Comparison of ENCODE assay signal across 8 mouse cellular contexts in genomic region chr13:49247232-49247739, GRCm38 (mm10). TPM values are rescaled to one million over a fixed set of nuclear protein-coding genes. Genes with fewer than 3 reads are reported as not detected.
DNase-seq lines count a peak whose midpoint lies in the region; ATAC-seq and TF ChIP-seq lines count a peak whose summit lies in the region.

No protein-coding gene starts in this region.

- ATAC-seq in embryonic facial prominence, embryonic 15.5 days (ENCODE audit: insufficient number of reproducible peaks, low FRiP score, low TSS enrichment, low read depth) = no peak
- ATAC-seq in kidney, postnatal 0 days (replicated peaks; ENCODE audit: low FRiP score, low read depth) = no peak
- no peak for ATAC-seq in neural tube, embryonic 12.5 days (ENCODE audit: low FRiP score, low read depth)

- no peak for TF ChIP-seq POLR2A in liver, adult 2 months (IDR thresholded peaks at IDR 0.05; ENCODE audit: extremely low read depth, insufficient read depth, low read length)

- no peak for DNase-seq in liver, adult 2 months (ENCODE audit: extremely low read depth, low read depth, low spot score)
- DNase-seq in liver = no peak
- no peak for DNase-seq in kidney, postnatal 0 days (ENCODE audit: low spot score)
- no peak for DNase-seq in layer of hippocampus, adult 9-11 months
- no peak for DNase-seq in spleen, postnatal 36 days (ENCODE audit: low spot score in 2 of 2)
- DNase-seq in layer of hippocampus, adult 18-20 months (ENCODE audit: low spot score in 2 of 2) = no peak

- no peaks in the 10 kb centered on the region for H3K79me2 ChIP-seq in liver, adult 2 months (ENCODE audit: control insufficient read depth, insufficient read depth, low read length)

- H3K27me3 ChIP-seq in liver, adult 2 months (ENCODE audit: control insufficient read depth, insufficient read depth, low read length) = no peaks in the 10 kb centered on the region
- H3K27me3 ChIP-seq in embryonic facial prominence, embryonic 15.5 days = peaks cover 27% of the 10 kb centered on the region
- no peaks in the 10 kb centered on the region for H3K27me3 ChIP-seq in kidney, postnatal 0 days (ENCODE audit: insufficient read depth, low read length)
- peaks cover 33% of the 10 kb centered on the region for H3K27me3 ChIP-seq in neural tube, embryonic 12.5 days (replicated peaks)

- no peak overlapping the region for H3K9ac ChIP-seq in liver, adult 2 months (ENCODE audit: low read depth, low read length)
- 0 out of 2 replicates have a peak overlapping the region, but pooled peaks have one; percentile 9 for H3K9ac ChIP-seq in embryonic facial prominence, embryonic 15.5 days
- peak overlapping the region; percentile 53; the same call in 1 of the 2 replicates for H3K9ac ChIP-seq in kidney, postnatal 0 days (ENCODE audit: low read depth, low read length)
- H3K9ac ChIP-seq in neural tube, embryonic 12.5 days = 0 out of 2 replicates have a peak overlapping the region, but pooled peaks have one; percentile 29

- H3K4me3 ChIP-seq in liver, adult 2 months (ENCODE audit: insufficient read depth, low read depth, low read length) = peak overlapping the region; percentile 39; the same call in 1 of the 2 replicates
- H3K4me3 ChIP-seq in embryonic facial prominence, embryonic 15.5 days (replicated peaks) = peak overlapping the region; percentile 48
- peak overlapping the region; percentile 39 for H3K4me3 ChIP-seq in kidney, postnatal 0 days (replicated peaks; ENCODE audit: low read depth, low read length)
- peak overlapping the region; percentile 35 for H3K4me3 ChIP-seq in neural tube, embryonic 12.5 days

- H3K4me2 ChIP-seq in embryonic facial prominence, embryonic 15.5 days (replicated peaks) = peak overlapping the region; percentile 87
- peak overlapping the region; percentile 66 for H3K4me2 ChIP-seq in kidney, postnatal 0 days (ENCODE audit: low read length)
- peak overlapping the region; percentile 68 for H3K4me2 ChIP-seq in neural tube, embryonic 12.5 days (replicated peaks)

- no peaks in the 10 kb centered on the region for H3K36me3 ChIP-seq in liver, adult 2 months (ENCODE audit: control insufficient read depth, insufficient read depth, low read length)
- no peaks in the 10 kb centered on the region for H3K36me3 ChIP-seq in embryonic facial prominence, embryonic 15.5 days
- H3K36me3 ChIP-seq in kidney, postnatal 0 days (ENCODE audit: insufficient read depth, low read length) = no peaks in the 10 kb centered on the region
- H3K36me3 ChIP-seq in neural tube, embryonic 12.5 days = no peaks in the 10 kb centered on the region

- no peak overlapping the region for H3K27ac ChIP-seq in liver, adult 2 months (replicated peaks; ENCODE audit: insufficient read depth, low read depth, low read length)
- no peak overlapping the region for H3K27ac ChIP-seq in embryonic facial prominence, embryonic 15.5 days (replicated peaks)
- peak overlapping the region; percentile 51; the same call in 1 of the 2 replicates for H3K27ac ChIP-seq in kidney, postnatal 0 days
- H3K27ac ChIP-seq in neural tube, embryonic 12.5 days = no peak overlapping the region

- no peak for TF ChIP-seq CTCF in liver, adult 2 months (IDR thresholded peaks at IDR 0.05; ENCODE audit: low read depth, low read length)
- TF ChIP-seq CTCF in kidney, postnatal 0 days (IDR thresholded peaks at IDR 0.05; ENCODE audit: low read depth) = no peak

- WGBS in liver, adult 2 months = 44% methylated on average over 12 of the region's 12 CpGs
- 31% methylated on average over 12 of the region's 12 CpGs for WGBS in embryonic facial prominence, embryonic 15.5 days
- 36% methylated on average over 12 of the region's 12 CpGs for WGBS in kidney, postnatal 0 days
- WGBS in neural tube, embryonic 12.5 days = 31% methylated on average over 12 of the region's 12 CpGs

- H3K9me3 ChIP-seq in embryonic facial prominence, embryonic 15.5 days (replicated peaks) = no peaks in the 10 kb centered on the region
- no peaks in the 10 kb centered on the region for H3K9me3 ChIP-seq in kidney, postnatal 0 days (replicated peaks; ENCODE audit: low read length)
- H3K9me3 ChIP-seq in neural tube, embryonic 12.5 days = no peaks in the 10 kb centered on the region

- H3K4me1 ChIP-seq in liver, adult 2 months (ENCODE audit: control insufficient read depth, insufficient read depth, low read length) = peaks cover 5% of the 10 kb centered on the region; the same call in 1 of the 2 replicates
- peaks cover 10% of the 10 kb centered on the region for H3K4me1 ChIP-seq in embryonic facial prominence, embryonic 15.5 days
- H3K4me1 ChIP-seq in kidney, postnatal 0 days (replicated peaks; ENCODE audit: insufficient read depth, low read length) = peaks cover 7% of the 10 kb centered on the region; the same call in 1 of the 2 replicates
- peaks cover 7% of the 10 kb centered on the region for H3K4me1 ChIP-seq in neural tube, embryonic 12.5 days

RNA-seq across cellular contexts. Expression of gene Susd3, which starts 1.2 kb away (rescaled TPM):
- total RNA-seq in liver, adult 2 months (2014; rRNA removed) = 0.18 and 0.27 TPM in 2 replicates
- 0.49 and 1.1 TPM in 2 replicates for polyA plus RNA-seq in liver, adult 2 months (2012; rRNA removed)
- polyA plus RNA-seq in embryonic facial prominence, embryonic 15.5 days (2015; fragmentation: Nextera tagmentation; extraction: Ambion mirVana) = 2.3 and 3.7 TPM in 2 replicates
- polyA plus RNA-seq in kidney, postnatal 0 days (2015; fragmentation: Nextera tagmentation; extraction: Ambion mirVana) = 41.8 and 44.8 TPM in 2 replicates
- polyA plus RNA-seq in neural tube, embryonic 12.5 days (2016; fragmentation: Nextera tagmentation; extraction: Ambion mirVana) = 0.68 and 0.70 TPM in 2 replicates
- 1 to 10 TPM; 1.9 to 2.2 TPM for total RNA-seq in layer of hippocampus, adult 18-20 months (2021)

RNA-seq across cellular contexts. Expression of gene Card19, which starts 31.4 kb away (rescaled TPM):
- 11.2 and 15.3 TPM in 2 replicates for total RNA-seq in liver, adult 2 months (2014; rRNA removed)
- 35.4 and 38.0 TPM in 2 replicates for polyA plus RNA-seq in liver, adult 2 months (2012; rRNA removed)
- polyA plus RNA-seq in embryonic facial prominence, embryonic 15.5 days (2015; fragmentation: Nextera tagmentation; extraction: Ambion mirVana) = 69.4 and 82.2 TPM in 2 replicates
- 71.3 and 77.0 TPM in 2 replicates for polyA plus RNA-seq in kidney, postnatal 0 days (2015; fragmentation: Nextera tagmentation; extraction: Ambion mirVana)
- polyA plus RNA-seq in neural tube, embryonic 12.5 days (2016; fragmentation: Nextera tagmentation; extraction: Ambion mirVana) = 29.0 and 32.0 TPM in 2 replicates
- 10 to 100 TPM; 11.8 to 13.0 TPM for total RNA-seq in layer of hippocampus, adult 18-20 months (2021)
